Mouse (Mus musculus): ENCODE measurements at regions not wholly inside any gene's neighbourhood (a gene's known extent, or its start where the extent isn't known, plus 50 kb on each side); places are given as distances from the start of the nearest gene placed in this dataset.

DNA sequence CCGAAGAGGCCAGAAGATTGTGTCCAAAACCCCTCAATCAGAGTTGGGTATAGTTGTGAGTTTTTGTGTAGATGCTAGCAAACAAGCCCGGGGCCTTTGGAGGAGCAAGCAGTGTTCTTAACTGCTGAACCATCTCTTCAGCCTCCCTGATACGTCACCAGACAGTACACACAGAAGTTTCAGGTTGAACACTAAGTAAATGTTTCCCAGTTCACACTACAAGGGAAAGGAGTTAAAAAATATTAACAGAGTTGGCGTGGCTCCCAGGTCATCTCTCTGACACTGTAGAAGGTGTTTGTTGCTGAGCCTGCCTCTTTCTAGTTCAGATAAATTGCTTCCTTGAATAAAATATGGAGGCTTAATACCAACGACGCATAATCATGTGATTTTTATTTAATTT lies 93.5 kb upstream of the Ednrb start:
- no peak for ATAC-seq (replicated peaks; ENCODE audit: extremely low read depth, insufficient read depth, low FRiP score)
- Histone ChIP-seq H3K27ac (ENCODE audit: low read length) (no peak overlapping the region), H3K36me3 (ENCODE audit: control insufficient read depth, insufficient read depth) (no peaks in the 10 kb centered on the region), H3K9ac (ENCODE audit: low read length) (no peak overlapping the region), H3K4me1 (ENCODE audit: control insufficient read depth, insufficient read depth, low read length) (no peaks in the 10 kb centered on the region), H3K9me3 (replicated peaks; ENCODE audit: control insufficient read depth, low read length) (no peaks in the 10 kb centered on the region), H3K4me2 (ENCODE audit: low read depth, low read length) (no peak overlapping the region), H3K27me3 (ENCODE audit: control insufficient read depth, insufficient read depth, low read length) (no peaks in the 10 kb centered on the region), H3K4me3 (ENCODE audit: low read length) (no peak overlapping the region)
- WGBS: 77% methylated on average over 6 of the region's 6 CpGs

DNA sequence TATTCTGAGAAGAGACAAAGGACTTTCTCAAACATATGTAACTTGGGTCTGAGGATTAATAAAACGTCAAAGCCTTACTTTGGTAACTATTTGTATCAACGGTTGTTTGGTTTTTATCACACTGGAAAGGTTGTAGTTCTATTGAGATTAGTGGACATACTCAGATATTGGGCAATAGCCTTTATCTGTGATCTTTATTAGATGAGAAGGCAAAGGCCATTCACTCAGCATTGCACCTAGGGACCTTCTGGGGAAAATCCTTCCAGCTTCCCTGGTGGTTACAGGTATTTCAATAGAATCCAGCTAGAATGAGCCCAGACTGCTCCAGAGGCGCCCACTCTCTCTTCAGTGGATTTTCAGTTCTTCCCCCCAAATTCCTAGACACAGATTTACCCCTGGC lies 89.6 kb upstream of the Ednrb start:
- Histone ChIP-seq H3K9me3 (replicated peaks; ENCODE audit: control insufficient read depth, low read length) (no peaks in the 10 kb centered on the region), H3K4me1 (ENCODE audit: control insufficient read depth, insufficient read depth, low read length) (no peaks in the 10 kb centered on the region), H3K27me3 (ENCODE audit: control insufficient read depth, insufficient read depth, low read length) (no peaks in the 10 kb centered on the region), H3K4me3 (ENCODE audit: low read length) (no peak overlapping the region), H3K36me3 (ENCODE audit: control insufficient read depth, insufficient read depth) (no peaks in the 10 kb centered on the region), H3K27ac (ENCODE audit: low read length) (no peak overlapping the region), H3K4me2 (ENCODE audit: low read depth, low read length) (no peak overlapping the region), H3K9ac (ENCODE audit: low read length) (no peak overlapping the region)
- no peak for ATAC-seq (replicated peaks; ENCODE audit: extremely low read depth, insufficient read depth, low FRiP score)
- 75% methylated on average over 3 of the region's 3 CpGs for WGBS

- Histone ChIP-seq H3K4me1 (ENCODE audit: control insufficient read depth, insufficient read depth, low read length) (no peaks in the 10 kb centered on the region), H3K27ac (ENCODE audit: low read length) (no peak overlapping the region), H3K9me3 (replicated peaks; ENCODE audit: control insufficient read depth, low read length) (no peaks in the 10 kb centered on the region), H3K4me2 (ENCODE audit: low read depth, low read length) (no peak overlapping the region), H3K4me3 (ENCODE audit: low read length) (no peak overlapping the region), H3K27me3 (ENCODE audit: control insufficient read depth, insufficient read depth, low read length) (no peaks in the 10 kb centered on the region), H3K36me3 (ENCODE audit: control insufficient read depth, insufficient read depth) (no peaks in the 10 kb centered on the region), H3K9ac (ENCODE audit: low read length) (no peak overlapping the region)
- whole genome bisulfite sequencing: 65% methylated on average over 7 of the region's 7 CpGs
- ATAC-seq (replicated peaks; ENCODE audit: extremely low read depth, insufficient read depth, low FRiP score): no peak
Measured at GRCm38 (mm10) chr14:103932170-103932569, 88.0 kb upstream of the Ednrb start.

DNA sequence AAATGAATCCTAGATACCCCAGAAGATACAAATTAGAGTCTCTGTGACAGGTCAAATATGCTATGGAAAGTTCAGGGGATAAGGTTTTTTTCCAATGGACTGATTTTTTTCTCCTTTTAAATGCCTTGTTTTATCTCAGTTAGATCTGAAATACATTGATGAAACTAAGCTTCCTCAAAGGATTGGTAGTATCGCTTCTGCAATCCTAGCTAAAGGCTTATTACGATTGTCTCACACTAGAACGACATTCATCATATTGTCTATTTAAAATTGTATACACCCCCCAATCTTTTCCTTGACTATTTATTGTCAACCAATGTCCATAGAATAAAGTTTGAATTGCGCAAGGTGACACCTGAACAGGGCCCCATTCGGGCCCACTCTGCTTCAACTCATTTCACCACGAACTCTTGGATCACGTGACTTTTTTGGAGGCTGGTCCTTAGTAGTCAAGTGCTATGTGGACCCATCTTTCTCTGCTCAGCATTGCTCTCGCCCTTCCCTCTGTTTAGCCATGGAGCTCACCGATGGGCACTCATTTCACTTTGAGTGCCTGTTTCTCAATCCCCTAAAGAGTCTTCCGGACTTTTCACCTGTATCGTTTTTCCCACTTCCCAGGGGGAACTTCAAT lies 85.6 kb upstream of the Ednrb start:
- no peak overlapping the region for H3K9ac ChIP-seq (ENCODE audit: low read length)
- no peaks in the 10 kb centered on the region for H3K4me1 ChIP-seq (ENCODE audit: control insufficient read depth, insufficient read depth, low read length)
- H3K27ac ChIP-seq (ENCODE audit: low read length): no peak overlapping the region
- H3K27me3 ChIP-seq (ENCODE audit: control insufficient read depth, insufficient read depth, low read length): no peaks in the 10 kb centered on the region
- H3K36me3 ChIP-seq (ENCODE audit: control insufficient read depth, insufficient read depth): no peaks in the 10 kb centered on the region
- no peak overlapping the region for H3K4me2 ChIP-seq (ENCODE audit: low read depth, low read length)
- ATAC-seq (replicated peaks; ENCODE audit: extremely low read depth, insufficient read depth, low FRiP score): no peak
- 83% methylated on average over 11 of the region's 11 CpGs for WGBS
- H3K4me3 ChIP-seq (ENCODE audit: low read length): no peak overlapping the region
- no peaks in the 10 kb centered on the region for H3K9me3 ChIP-seq (replicated peaks; ENCODE audit: control insufficient read depth, low read length)

GRCm38 (mm10) chr14:103929155-103929729 lies 85.0 kb upstream of the Ednrb start:
- 68% methylated on average over 6 of the region's 6 CpGs for whole genome bisulfite sequencing
- no peaks in the 10 kb centered on the region for H3K9me3 ChIP-seq (replicated peaks; ENCODE audit: control insufficient read depth, low read length)
- no peaks in the 10 kb centered on the region for H3K27me3 ChIP-seq (ENCODE audit: control insufficient read depth, insufficient read depth, low read length)
- H3K4me3 ChIP-seq (ENCODE audit: low read length): no peak overlapping the region
- H3K4me1 ChIP-seq (ENCODE audit: control insufficient read depth, insufficient read depth, low read length): no peaks in the 10 kb centered on the region
- no peak overlapping the region for H3K4me2 ChIP-seq (ENCODE audit: low read depth, low read length)
- H3K27ac ChIP-seq (ENCODE audit: low read length): no peak overlapping the region
- no peak for ATAC-seq (replicated peaks; ENCODE audit: extremely low read depth, insufficient read depth, low FRiP score)
- no peak overlapping the region for H3K9ac ChIP-seq (ENCODE audit: low read length)
- H3K36me3 ChIP-seq (ENCODE audit: control insufficient read depth, insufficient read depth): no peaks in the 10 kb centered on the region

DNA sequence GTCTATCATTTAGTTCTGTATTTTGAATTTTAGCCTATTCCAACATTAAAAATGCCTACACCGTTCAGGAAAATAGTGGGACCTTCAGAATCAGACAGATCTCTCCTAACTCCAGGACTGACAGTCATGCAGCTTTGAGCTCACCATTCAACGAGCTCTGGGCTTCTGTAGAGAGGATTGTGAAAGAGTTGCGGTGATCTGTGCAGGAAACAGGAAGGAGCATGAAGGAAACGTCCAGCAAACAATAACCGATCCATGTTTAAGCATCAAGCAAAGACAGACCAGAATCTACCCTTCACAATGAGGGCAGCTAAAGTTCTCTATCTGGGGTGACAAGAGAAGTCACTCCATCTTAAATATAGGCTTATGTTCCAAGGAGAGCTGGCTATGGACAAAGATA lies 76.0 kb upstream of the Ednrb start:
- WGBS: 60% methylated on average over 5 of the region's 5 CpGs

GRCm38 (mm10) chr14:103919380-103919779 lies 75.2 kb upstream of the Ednrb start:
- Histone ChIP-seq H3K27me3 (ENCODE audit: control insufficient read depth, insufficient read depth, low read length) (no peaks in the 10 kb centered on the region), H3K36me3 (ENCODE audit: control insufficient read depth, insufficient read depth) (no peaks in the 10 kb centered on the region), H3K4me2 (ENCODE audit: low read depth, low read length) (no peak overlapping the region), H3K4me3 (ENCODE audit: low read length) (no peak overlapping the region), H3K9ac (ENCODE audit: low read length) (no peak overlapping the region), H3K9me3 (replicated peaks; ENCODE audit: control insufficient read depth, low read length) (no peaks in the 10 kb centered on the region), H3K4me1 (ENCODE audit: control insufficient read depth, insufficient read depth, low read length) (peaks cover 6% of the 10 kb centered on the region), H3K27ac (ENCODE audit: low read length) (peak overlapping the region; percentile 23; the same call in 1 of the 2 replicates)
- 66% methylated on average over 4 of the region's 4 CpGs for WGBS
- no peak for ATAC-seq (replicated peaks; ENCODE audit: extremely low read depth, insufficient read depth, low FRiP score)

More for the DNA sequence above, 76.0 kb upstream of the Ednrb start:
- Histone ChIP-seq H3K9me3 (replicated peaks; ENCODE audit: control insufficient read depth, low read length) (no peaks in the 10 kb centered on the region), H3K27me3 (ENCODE audit: control insufficient read depth, insufficient read depth, low read length) (no peaks in the 10 kb centered on the region), H3K36me3 (ENCODE audit: control insufficient read depth, insufficient read depth) (no peaks in the 10 kb centered on the region), H3K4me1 (ENCODE audit: control insufficient read depth, insufficient read depth, low read length) (peaks cover 6% of the 10 kb centered on the region), H3K9ac (ENCODE audit: low read length) (no peak overlapping the region), H3K4me3 (ENCODE audit: low read length) (no peak overlapping the region), H3K27ac (ENCODE audit: low read length) (peak overlapping the region; percentile 48), H3K4me2 (ENCODE audit: low read depth, low read length) (no peak overlapping the region)
- ATAC-seq (replicated peaks; ENCODE audit: extremely low read depth, insufficient read depth, low FRiP score): no peak

DNA sequence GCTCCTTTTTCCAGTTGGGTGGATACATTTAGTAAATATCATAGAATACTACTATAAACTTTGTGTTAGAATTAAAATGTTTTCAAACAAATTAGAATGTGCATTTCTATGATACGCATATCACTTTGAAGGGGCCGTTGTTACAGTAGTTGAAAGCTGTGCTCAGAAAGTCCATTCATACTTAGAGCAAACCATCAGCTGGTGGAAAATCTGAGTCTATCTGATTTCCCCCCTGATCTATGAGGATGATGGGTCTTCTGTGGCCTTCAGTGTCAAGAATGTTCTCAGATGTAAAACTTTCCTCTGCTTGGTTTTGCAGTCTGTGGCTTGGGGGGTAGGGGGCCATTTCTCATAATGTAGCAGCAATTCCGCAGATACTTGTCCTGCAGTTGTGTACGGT lies 69.3 kb upstream of the Ednrb start:
- Histone ChIP-seq H3K9me3 (replicated peaks; ENCODE audit: control insufficient read depth, low read length) (no peaks in the 10 kb centered on the region), H3K9ac (ENCODE audit: low read length) (no peak overlapping the region), H3K36me3 (ENCODE audit: control insufficient read depth, insufficient read depth) (no peaks in the 10 kb centered on the region), H3K27ac (ENCODE audit: low read length) (no peak overlapping the region), H3K4me1 (ENCODE audit: control insufficient read depth, insufficient read depth, low read length) (no peaks in the 10 kb centered on the region), H3K27me3 (ENCODE audit: control insufficient read depth, insufficient read depth, low read length) (no peaks in the 10 kb centered on the region), H3K4me2 (ENCODE audit: low read depth, low read length) (no peak overlapping the region), H3K4me3 (ENCODE audit: low read length) (no peak overlapping the region)
- 87% methylated on average over 4 of the region's 4 CpGs for WGBS
- no peak for ATAC-seq (replicated peaks; ENCODE audit: extremely low read depth, insufficient read depth, low FRiP score)

GRCm38 (mm10) chr14:103911707-103912106 lies 67.5 kb upstream of the Ednrb start:
- Histone ChIP-seq H3K27me3 (ENCODE audit: control insufficient read depth, insufficient read depth, low read length) (no peaks in the 10 kb centered on the region), H3K9me3 (replicated peaks; ENCODE audit: control insufficient read depth, low read length) (no peaks in the 10 kb centered on the region), H3K9ac (ENCODE audit: low read length) (no peak overlapping the region), H3K36me3 (ENCODE audit: control insufficient read depth, insufficient read depth) (no peaks in the 10 kb centered on the region), H3K27ac (ENCODE audit: low read length) (no peak overlapping the region), H3K4me3 (ENCODE audit: low read length) (no peak overlapping the region), H3K4me1 (ENCODE audit: control insufficient read depth, insufficient read depth, low read length) (no peaks in the 10 kb centered on the region), H3K4me2 (ENCODE audit: low read depth, low read length) (no peak overlapping the region)
- 77% methylated on average over 4 of the region's 4 CpGs for WGBS
- no peak for ATAC-seq (replicated peaks; ENCODE audit: extremely low read depth, insufficient read depth, low FRiP score)

All from heart, embryonic 16.5 days (tissue).